Mouse (Mus musculus): Measurements from ENCODE around the gene Zbtb41.

GRCm38 (mm10) chr1:139465936-139466335 is 43.8 kb downstream of the Zbtb41 start:
- TF ChIP-seq POLR2A (IDR thresholded peaks at IDR 0.05; ENCODE audit: borderline replicate concordance, insufficient read depth, low read length): no peak
- TF ChIP-seq CTCF (IDR thresholded peaks at IDR 0.05; ENCODE audit: borderline replicate concordance, insufficient read depth, low read depth, low read length): no peak
